Mouse (Mus musculus): ENCODE measurements around the gene Kcnk18.

DNA sequence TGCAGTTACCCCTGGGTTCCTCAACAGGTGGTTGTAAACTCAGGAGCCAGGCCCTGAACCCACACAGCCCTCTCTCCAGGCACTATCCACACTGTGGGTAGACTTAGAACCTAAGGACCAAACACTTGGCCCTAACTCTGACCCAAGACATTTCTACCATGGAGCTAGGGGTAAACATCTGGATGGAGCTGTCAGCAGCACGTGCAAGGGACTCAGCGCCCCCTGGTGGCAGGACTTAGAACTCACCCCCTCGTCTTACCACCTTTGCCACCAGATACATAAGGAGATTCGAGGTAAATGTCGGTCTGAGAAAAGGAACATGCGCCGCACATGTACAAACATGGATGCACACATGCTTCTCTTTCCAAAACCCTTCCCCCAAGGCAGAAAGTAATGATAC, 20.9 kb upstream of the Kcnk18 start:
- no peak for TF ChIP-seq POLR2A (IDR thresholded peaks at IDR 0.05; ENCODE audit: low read depth, low read length)
- TF ChIP-seq CTCF (conservative IDR thresholded peaks at IDR 0.05; ENCODE audit: insufficient read depth, insufficient read length, low read depth, low read length) = peak; percentile 91
